Mouse (Mus musculus): ENCODE measurements around the gene Xxylt1. TPM values are rescaled to one million over a fixed set of nuclear protein-coding genes. Genes with fewer than 3 reads are reported as not detected.

The Xxylt1 gene
- total and polyA plus RNA-seq, 2 experiments from 2014 or later: 21.0 to 32.8 TPM

DNA sequence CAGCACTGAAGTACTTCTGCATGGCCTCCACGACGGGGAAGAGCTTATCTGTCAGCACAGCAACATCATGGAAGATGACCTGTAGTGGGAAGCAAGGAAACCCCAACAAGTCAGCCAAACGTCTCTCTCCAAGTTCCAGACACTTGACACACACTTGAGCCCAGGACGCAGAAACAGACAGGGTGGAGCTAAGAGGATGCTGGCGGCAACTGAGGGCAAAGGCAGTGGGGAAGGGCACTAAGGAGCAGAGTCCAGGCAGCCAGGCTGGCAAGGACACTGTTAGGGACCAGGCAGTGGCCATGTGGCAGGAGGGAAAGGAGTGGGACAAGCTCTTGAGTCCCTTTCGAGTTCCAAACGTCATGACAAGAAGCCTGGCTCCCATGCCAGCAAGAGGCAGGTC, 30.5 kb downstream of the Xxylt1 start:
- H3K4me1 ChIP-seq (ENCODE audit: insufficient read depth, low read length): no peaks in the 10 kb centered on the region; the same call in 1 of the 2 replicates
- TF ChIP-seq CTCF (IDR thresholded peaks at IDR 0.05; ENCODE audit: low read depth): no peak
- WGBS: 92% methylated on average over 7 of the region's 7 CpGs

DNA sequence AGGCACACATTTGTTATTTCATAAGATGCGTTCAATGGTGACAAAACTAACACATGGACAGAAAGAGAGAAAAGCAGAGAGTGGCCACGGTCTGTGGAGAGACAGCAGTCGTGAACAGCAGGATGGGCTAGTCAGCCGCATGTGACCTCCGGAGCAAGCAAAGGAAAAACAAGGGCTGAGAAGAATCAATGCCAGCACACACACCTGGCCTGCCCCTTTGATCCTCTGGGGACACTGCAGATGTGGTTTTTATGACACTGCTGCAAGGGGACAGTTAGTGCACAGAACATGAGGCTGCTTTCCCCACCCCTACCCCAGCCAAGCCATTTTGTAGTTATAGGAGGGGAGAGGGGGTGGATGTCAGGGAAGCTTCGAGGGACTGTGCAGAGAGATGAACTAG, 33.0 kb downstream of the Xxylt1 start:
- Histone ChIP-seq H3K9ac (replicated peaks; ENCODE audit: low read length) (no peak overlapping the region), H3K4me1 (ENCODE audit: insufficient read depth, low read length) (no peaks in the 10 kb centered on the region; the same call in 1 of the 2 replicates), H3K4me2 (ENCODE audit: low read depth, low read length) (no peak overlapping the region), H3K4me3 (ENCODE audit: low read length) (no peak overlapping the region), H3K27me3 (ENCODE audit: insufficient read depth, low read length) (no peaks in the 10 kb centered on the region), H3K27ac (no peak overlapping the region), H3K36me3 (ENCODE audit: insufficient read depth, low read length) (no peaks in the 10 kb centered on the region), H3K9me3 (ENCODE audit: low read length) (no peaks in the 10 kb centered on the region)
- ATAC-seq: no peak
- no peak for DNase-seq (ENCODE audit: low spot score)
- no peak for TF ChIP-seq CTCF (IDR thresholded peaks at IDR 0.05; ENCODE audit: low read depth)
- whole genome bisulfite sequencing: 95% methylated on average over 6 of the region's 6 CpGs

More for the DNA sequence above, 30.5 kb downstream of the Xxylt1 start:
- no peak overlapping the region for H3K4me2 ChIP-seq (ENCODE audit: low read depth, low read length)
- DNase-seq (ENCODE audit: low spot score) (no peak), ATAC-seq (no peak)
- no peak overlapping the region for H3K4me3 ChIP-seq (ENCODE audit: low read length)
- H3K27me3 ChIP-seq (ENCODE audit: insufficient read depth, low read length): no peaks in the 10 kb centered on the region
- H3K9ac ChIP-seq (replicated peaks; ENCODE audit: low read length): no peak overlapping the region
- H3K27ac ChIP-seq: no peak overlapping the region
- no peaks in the 10 kb centered on the region for H3K9me3 ChIP-seq (ENCODE audit: low read length)
- no peaks in the 10 kb centered on the region for H3K36me3 ChIP-seq (ENCODE audit: insufficient read depth, low read length)

DNA sequence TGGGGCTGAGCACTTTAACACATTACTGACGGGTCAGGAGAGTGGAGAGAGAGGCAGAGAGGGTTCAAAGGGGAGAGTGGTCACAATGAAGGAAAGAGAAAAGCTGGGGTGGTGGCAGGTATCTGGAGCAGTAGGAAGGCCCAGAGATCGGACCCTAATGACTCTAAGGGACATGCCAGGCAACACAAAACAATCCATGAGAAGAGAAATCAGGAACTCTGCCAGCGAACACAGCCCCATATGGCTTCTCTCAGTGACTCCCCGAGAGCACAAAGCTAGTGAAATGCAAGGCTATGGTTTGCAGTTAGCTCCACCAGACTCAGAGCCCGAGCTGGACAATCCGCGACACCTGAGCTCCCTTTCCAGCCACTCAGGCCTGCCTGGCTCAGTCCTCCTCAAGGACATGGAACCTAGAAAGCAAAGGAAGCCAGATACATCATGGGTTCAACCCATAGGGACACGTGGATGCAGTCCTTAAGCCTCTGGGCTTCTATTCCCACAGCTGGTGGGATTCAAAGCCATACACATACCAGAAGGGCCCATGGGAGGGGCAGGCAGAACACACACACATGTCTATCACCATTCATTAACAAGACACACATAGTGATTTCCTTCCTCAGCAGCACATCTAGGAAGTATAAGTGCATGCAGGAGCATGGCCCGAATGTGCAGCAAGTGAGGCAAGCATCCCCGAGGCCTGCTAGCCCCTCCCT, 33.9 kb downstream of the Xxylt1 start:
- no peak overlapping the region for H3K4me3 ChIP-seq (ENCODE audit: low read length)
- no peaks in the 10 kb centered on the region for H3K36me3 ChIP-seq (ENCODE audit: insufficient read depth, low read length)
- TF ChIP-seq CTCF (IDR thresholded peaks at IDR 0.05; ENCODE audit: low read depth): no peak
- no peaks in the 10 kb centered on the region; the same call in 1 of the 2 replicates for H3K4me1 ChIP-seq (ENCODE audit: insufficient read depth, low read length)
- ATAC-seq (no peak), DNase-seq (ENCODE audit: low spot score) (no peak)
- WGBS: 75% methylated on average over 10 of the region's 10 CpGs
- H3K27ac ChIP-seq: no peak overlapping the region
- H3K9ac ChIP-seq (replicated peaks; ENCODE audit: low read length): no peak overlapping the region
- no peak overlapping the region for H3K4me2 ChIP-seq (ENCODE audit: low read depth, low read length)
- H3K27me3 ChIP-seq (ENCODE audit: insufficient read depth, low read length): no peaks in the 10 kb centered on the region
- no peaks in the 10 kb centered on the region for H3K9me3 ChIP-seq (ENCODE audit: low read length)

DNA sequence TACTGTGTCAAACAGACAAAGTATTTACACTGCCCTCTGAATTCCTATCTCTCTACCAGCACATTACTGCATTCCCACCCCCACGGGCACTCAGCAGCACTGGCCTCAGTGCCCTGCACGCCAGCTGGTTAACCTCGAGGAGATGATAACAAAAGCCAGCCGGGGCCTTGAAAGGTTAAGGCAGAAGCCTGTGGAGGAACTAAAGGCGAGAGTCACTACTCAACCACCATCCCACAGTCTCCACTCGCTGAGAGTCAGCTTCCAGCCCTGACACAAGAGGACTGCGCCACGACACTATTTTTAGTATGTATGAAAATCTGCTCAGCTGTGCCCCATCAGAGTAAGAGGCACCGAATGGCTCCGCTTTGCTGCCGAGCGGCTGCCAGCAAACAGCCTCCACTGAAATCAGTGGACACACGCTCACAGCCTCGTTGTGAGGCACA, 35.0 kb downstream of the Xxylt1 start:
- no peaks in the 10 kb centered on the region for H3K27me3 ChIP-seq (ENCODE audit: insufficient read depth, low read length)
- no peak overlapping the region for H3K4me2 ChIP-seq (ENCODE audit: low read depth, low read length)
- H3K4me1 ChIP-seq (ENCODE audit: insufficient read depth, low read length): no peaks in the 10 kb centered on the region; the same call in 1 of the 2 replicates
- DNase-seq (ENCODE audit: low spot score): no peak
- no peak for TF ChIP-seq CTCF (IDR thresholded peaks at IDR 0.05; ENCODE audit: low read depth)
- 54% methylated on average over 14 of the region's 14 CpGs for WGBS
- H3K36me3 ChIP-seq (ENCODE audit: insufficient read depth, low read length): no peaks in the 10 kb centered on the region
- H3K9ac ChIP-seq (replicated peaks; ENCODE audit: low read length): no peak overlapping the region
- H3K9me3 ChIP-seq (ENCODE audit: low read length): no peaks in the 10 kb centered on the region
- no peak overlapping the region for H3K4me3 ChIP-seq (ENCODE audit: low read length)
- no peak overlapping the region; the same call in 1 of the 2 replicates for H3K27ac ChIP-seq
- ATAC-seq: no peak

- no peak overlapping the region for H3K27ac ChIP-seq
- H3K4me1 ChIP-seq (ENCODE audit: insufficient read depth, low read length): no peaks in the 10 kb centered on the region; the same call in 1 of the 2 replicates
- ATAC-seq: no peak
- H3K9ac ChIP-seq (replicated peaks; ENCODE audit: low read length): no peak overlapping the region
- H3K4me2 ChIP-seq (ENCODE audit: low read depth, low read length): no peak overlapping the region
- TF ChIP-seq CTCF (IDR thresholded peaks at IDR 0.05; ENCODE audit: low read depth): no peak
- no peak for DNase-seq (ENCODE audit: low spot score)
- no peaks in the 10 kb centered on the region for H3K9me3 ChIP-seq (ENCODE audit: low read length)
- no peak overlapping the region for H3K4me3 ChIP-seq (ENCODE audit: low read length)
- H3K36me3 ChIP-seq (ENCODE audit: insufficient read depth, low read length): no peaks in the 10 kb centered on the region
- H3K27me3 ChIP-seq (ENCODE audit: insufficient read depth, low read length): no peaks in the 10 kb centered on the region
- WGBS: 57% methylated on average over 5 of the region's 5 CpGs
Measured at GRCm38 (mm10) chr16:31045211-31045610, 36.0 kb downstream of the Xxylt1 start.

GRCm38 (mm10) chr16:31043136-31043535, 38.1 kb downstream of the Xxylt1 start:
- Histone ChIP-seq H3K27me3 (ENCODE audit: insufficient read depth, low read length) (no peaks in the 10 kb centered on the region), H3K36me3 (ENCODE audit: insufficient read depth, low read length) (no peaks in the 10 kb centered on the region), H3K4me2 (ENCODE audit: low read depth, low read length) (no peak overlapping the region), H3K4me3 (ENCODE audit: low read length) (no peak overlapping the region), H3K9me3 (ENCODE audit: low read length) (no peaks in the 10 kb centered on the region), H3K9ac (replicated peaks; ENCODE audit: low read length) (no peak overlapping the region), H3K4me1 (ENCODE audit: insufficient read depth, low read length) (no peaks in the 10 kb centered on the region; the same call in 1 of the 2 replicates), H3K27ac (no peak overlapping the region)
- no peak for ATAC-seq
- TF ChIP-seq CTCF (IDR thresholded peaks at IDR 0.05; ENCODE audit: low read depth): no peak
- DNase-seq (ENCODE audit: low spot score): no peak
- WGBS: 88% methylated on average over 5 of the region's 5 CpGs

GRCm38 (mm10) chr16:31041566-31041965, 39.7 kb downstream of the Xxylt1 start:
- Histone ChIP-seq H3K9me3 (ENCODE audit: low read length) (no peaks in the 10 kb centered on the region), H3K9ac (replicated peaks; ENCODE audit: low read length) (no peak overlapping the region), H3K27me3 (ENCODE audit: insufficient read depth, low read length) (no peaks in the 10 kb centered on the region), H3K4me3 (ENCODE audit: low read length) (no peak overlapping the region), H3K4me1 (ENCODE audit: insufficient read depth, low read length) (no peaks in the 10 kb centered on the region; the same call in 1 of the 2 replicates), H3K27ac (no peak overlapping the region), H3K36me3 (ENCODE audit: insufficient read depth, low read length) (no peaks in the 10 kb centered on the region), H3K4me2 (ENCODE audit: low read depth, low read length) (no peak overlapping the region)
- ATAC-seq: no peak
- TF ChIP-seq CTCF (IDR thresholded peaks at IDR 0.05; ENCODE audit: low read depth): no peak
- WGBS: 89% methylated on average over 2 of the region's 2 CpGs
- no peak for DNase-seq (ENCODE audit: low spot score)
